Mouse (Mus musculus) layer of hippocampus, adult 18-20 months (tissue): Measurements from ENCODE around the gene Nae1. TPM values are rescaled to one million over a fixed set of nuclear protein-coding genes. Genes with fewer than 3 reads are reported as not detected.

ENCODE experiments used
- DNase-seq, 2 experiments: peaks; one replicate each; pipeline ENCODE4 v3.0.0; 2022; ENCODE audit warnings: low spot score in 2 of 2
- total RNA-seq, 2 experiments: library from RNA; stranded (reverse); gene quantifications; 2 replicates each; pipeline ENCODE4 v1.2.3; 2021

Nae1 gene
- total RNA-seq, 2 experiments from 2014 or later = 43.6 to 45.7 TPM

DNA sequence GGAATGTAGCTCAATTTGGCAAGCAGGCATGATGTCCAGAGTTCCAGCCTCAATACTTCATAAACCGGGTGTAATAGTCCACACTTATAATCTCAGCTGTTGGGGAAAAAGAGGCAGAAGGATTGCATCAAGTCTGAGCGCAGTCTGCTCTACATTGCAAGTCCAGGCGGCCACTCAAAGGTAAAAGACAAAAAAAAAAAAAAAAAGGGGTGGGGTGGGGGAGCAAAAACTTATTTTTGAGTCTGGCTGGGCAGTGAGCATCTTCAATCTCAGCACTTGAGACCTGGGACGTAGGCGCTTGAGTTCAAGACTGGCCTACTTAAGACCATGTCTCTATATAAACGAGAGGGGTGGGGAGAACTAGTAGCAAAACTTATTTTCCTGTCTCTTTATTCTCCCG is 886 bp downstream of the Nae1 start:
- no peak for DNase-seq

DNA sequence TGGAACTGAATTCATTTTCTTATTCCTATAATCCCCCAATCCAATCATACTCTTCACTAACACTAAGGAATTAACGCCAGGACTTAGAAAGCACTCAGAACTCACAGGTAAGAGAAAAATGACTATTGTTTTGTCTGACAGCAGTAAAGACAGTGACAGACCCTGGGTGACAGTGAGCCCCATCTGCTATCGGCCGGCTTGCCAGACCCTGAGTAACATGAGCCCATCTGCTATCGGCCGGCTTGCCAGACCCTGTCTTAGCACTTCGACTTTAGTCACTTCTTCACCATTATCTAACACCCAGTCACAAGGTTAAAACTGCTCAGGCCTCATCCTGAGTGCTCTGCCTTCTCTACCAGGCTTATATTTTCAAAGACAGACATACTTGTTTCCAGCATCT is 4.8 kb downstream of the Nae1 start:
- DNase-seq = no peak

DNA sequence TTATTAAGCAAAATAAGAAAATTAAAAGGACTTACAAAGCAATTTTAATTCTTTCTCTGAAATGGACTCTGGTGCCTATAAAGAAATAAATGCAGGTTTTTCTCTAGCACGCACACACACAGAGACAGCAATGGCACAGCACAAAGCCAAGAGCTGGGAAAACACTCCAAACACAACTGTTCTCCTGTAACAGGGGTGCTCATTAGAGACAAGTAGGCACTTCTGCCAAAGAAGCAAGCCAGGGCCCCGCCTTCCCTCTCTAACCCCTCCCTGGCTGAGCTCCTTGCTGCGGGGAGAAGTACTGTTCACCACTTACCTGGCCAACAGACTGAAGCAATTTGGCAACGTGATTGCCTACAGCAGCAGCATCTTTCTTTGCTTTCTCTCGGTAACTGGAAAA is 16.6 kb downstream of the Nae1 start:
- no peak for DNase-seq

DNA sequence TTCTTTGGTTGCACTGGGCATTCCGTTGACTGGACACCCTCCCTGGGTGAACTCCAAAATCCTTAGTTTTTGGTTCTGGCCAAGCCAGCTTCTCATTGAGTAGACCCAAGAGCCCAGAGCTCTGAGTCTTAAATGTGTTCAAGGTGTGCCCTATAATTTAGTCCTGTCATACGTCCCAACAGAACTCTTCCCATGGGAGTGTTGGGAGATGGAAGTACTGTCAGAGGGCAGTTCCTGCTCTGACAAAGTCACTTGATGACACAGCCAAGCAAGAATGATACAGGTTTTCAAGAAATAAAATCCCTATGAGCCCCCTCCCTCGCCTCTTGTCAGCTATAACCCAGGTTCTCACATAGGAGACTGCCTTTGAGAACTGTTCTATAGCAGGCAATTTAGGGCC is 24.3 kb downstream of the Nae1 start:
- DNase-seq = no peak

DNA sequence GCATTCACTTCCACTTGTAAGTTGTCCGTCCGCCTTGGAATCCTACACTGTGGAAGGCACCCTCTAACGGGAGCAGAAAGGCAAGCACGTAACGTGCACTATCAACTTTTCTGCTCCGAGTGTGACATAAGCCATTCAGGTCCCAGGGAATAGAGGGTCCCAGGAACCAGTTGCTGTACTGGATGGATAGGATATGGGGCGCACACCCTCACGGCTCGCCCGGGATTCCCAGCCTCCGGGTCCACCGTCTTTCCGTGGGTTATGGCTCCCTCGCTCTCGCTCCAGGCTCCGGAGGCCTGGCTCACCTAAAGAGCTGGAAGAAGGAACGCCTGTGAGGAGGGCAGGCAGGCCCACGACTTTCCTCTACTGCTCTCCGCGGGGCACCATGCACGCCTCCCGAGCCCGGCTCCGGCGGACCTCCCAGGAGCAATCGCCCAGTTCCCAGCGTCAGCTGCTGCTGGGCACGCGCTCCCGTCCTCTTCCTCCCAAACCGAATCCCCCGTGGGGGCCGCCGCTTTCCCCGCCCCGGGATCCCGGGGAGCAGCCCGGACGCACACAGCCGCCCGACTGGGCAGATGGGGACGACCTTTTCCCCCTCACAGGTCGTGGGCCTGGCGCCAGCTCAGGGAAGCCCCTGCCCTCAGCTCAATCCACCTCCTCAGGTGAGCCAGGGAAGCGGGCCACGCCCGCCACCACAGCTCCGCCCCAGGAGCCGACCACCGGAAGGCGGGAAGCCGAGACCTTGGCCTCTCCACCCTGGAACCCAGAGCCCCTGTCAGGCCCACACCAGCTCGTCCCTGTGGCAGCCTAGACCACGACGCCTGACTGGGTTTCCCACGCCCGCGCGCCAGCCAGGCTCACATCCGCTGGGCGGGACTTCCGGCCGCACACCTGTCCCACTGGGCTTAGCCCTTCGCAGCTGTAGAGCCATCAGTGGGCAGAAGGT is 25.1 kb downstream of the Nae1 start, which contains the start of gene Terb1:
Terb1 (minus strand) TSS at position 850 of the 946 bp plus-strand sequence.
- no peak for DNase-seq

DNA sequence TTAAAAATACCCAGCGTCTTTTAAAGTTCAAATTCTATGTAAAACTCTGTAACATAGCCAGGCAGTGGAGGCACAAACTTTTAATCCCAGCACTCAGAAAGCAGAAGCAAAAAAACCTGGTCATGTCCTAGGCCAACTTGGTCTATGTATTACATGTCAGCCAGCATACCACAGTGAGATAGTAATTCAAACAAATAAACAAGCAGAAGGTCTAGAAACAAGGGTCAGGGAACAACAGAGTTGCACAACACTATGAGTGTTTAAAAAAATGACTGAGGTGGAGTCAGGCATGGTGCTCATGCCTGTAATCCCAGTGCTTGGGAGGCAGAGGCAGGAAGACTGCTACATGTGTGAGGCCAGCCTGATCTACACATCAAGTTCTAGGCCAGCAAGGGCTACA is 55.3 kb downstream of the Nae1 start:
- DNase-seq = no peak

DNA sequence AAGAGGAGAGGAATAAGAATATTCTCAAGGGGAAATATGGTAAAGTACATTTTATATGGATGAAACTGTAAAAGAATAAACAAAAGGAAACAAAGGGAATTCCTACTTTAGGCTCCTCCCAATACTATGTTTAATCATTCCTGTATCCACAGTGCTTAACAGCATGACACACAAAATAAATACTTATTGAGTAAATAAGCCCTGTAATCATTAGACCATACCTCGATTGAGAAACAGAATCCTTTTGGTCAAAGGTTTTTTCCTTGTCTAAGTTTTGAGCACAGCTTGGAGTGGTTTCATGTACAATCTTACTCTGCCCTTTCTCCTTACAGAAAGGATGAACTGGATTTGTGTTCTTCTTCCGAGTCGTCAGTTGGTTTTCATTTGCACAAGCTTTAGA is 62.0 kb downstream of the Nae1 start:
- no peak for DNase-seq

DNA sequence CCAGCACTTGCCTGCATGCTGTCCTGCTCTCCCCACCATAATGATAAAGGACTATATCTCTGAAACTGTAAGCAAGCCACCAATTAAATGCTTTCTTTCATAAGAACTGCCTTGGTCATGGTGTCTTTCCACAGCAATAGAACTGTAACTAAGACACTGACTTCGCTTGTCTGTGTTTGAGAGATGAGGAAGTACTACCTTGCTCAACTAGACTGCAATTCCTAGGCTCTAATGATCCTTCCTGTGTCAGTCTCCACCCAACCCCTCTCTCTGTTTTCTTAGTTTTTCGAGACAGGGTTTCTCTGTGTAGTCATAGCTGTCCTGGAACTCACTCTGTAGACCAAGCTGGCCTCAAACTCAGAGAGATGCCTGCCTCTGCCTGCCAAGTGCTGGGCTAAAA is 67.0 kb downstream of the Nae1 start:
- no peak for DNase-seq

Other genes with a start within 250 kb of the Nae1 start
- not detected for gene Cmtm2a, start 241.5 kb downstream of the Nae1 start, total RNA-seq
- gene Gm45711, start 224.6 kb downstream of the Nae1 start, total RNA-seq = not detected
- not detected for gene Cmtm1, start 224.5 kb downstream of the Nae1 start, total RNA-seq
- not detected for gene Gm11020, start 213.1 kb downstream of the Nae1 start, total RNA-seq
- not detected for gene Cmtm2b, start 212.4 kb downstream of the Nae1 start, total RNA-seq
- 10 to 100 TPM; 12.0 to 14.2 TPM for gene Cmtm3, start 195.2 kb downstream of the Nae1 start, total RNA-seq
- 10 to 100 TPM; 63.3 to 73.1 TPM for gene Cmtm4, start 138.8 kb downstream of the Nae1 start, total RNA-seq
- gene Dync1li2, start 91.6 kb downstream of the Nae1 start, total RNA-seq = 100 to 1,000 TPM; 258 to 289 TPM
- gene Terb1, start 24.7 kb downstream of the Nae1 start, total RNA-seq = under 1 TPM; 0.66 to 0.74 TPM
- 10 to 100 TPM; 13.7 to 18.2 TPM for gene Car7, start 52 bp upstream of the Nae1 start, total RNA-seq
- 1 to 10 TPM; 7.1 to 8.4 TPM for gene Pdp2, start 56.8 kb upstream of the Nae1 start, total RNA-seq
- gene Cdh16, start 89.8 kb upstream of the Nae1 start, total RNA-seq = not detected
- 1 to 10 TPM in 1 of 2 experiments, under 1 TPM in 1; 0.89 to 2.0 TPM for gene Rrad, start 96.7 kb upstream of the Nae1 start, total RNA-seq
- 10 to 100 TPM; 24.6 to 31.6 TPM for gene Ciao2b, start 107.3 kb upstream of the Nae1 start, total RNA-seq
- not detected for gene Ces2a, start 199.4 kb upstream of the Nae1 start, total RNA-seq